Mouse (Mus musculus): ENCODE data around the gene Wnt5b.

DNA sequence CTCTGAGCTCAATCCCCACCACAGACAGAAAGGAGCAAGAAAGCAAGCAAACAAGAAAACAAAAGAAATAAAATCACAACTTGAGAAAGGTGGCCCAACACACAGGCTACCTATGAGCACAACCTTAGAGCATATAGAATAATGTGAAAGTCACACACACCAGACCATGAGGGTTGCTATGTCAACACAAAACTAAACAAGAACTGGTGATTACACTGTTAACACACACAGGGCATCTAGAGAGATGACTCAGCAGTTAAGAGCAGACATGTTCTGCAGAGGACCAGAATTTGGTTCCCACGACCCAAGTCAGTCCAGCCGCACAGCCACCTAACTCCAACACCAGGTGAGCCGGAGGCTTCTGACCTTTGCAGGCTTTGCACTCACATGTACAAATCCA lies 141.2 kb downstream of the Wnt5b start:
- no peak for TF ChIP-seq CTCF (IDR thresholded peaks at IDR 0.05; ENCODE audit: low read depth)
- TF ChIP-seq EP300 (optimal IDR thresholded peaks at IDR 0.05): no peak
